Comparison of ENCODE assay signal across 10 mouse cellular contexts in genomic region chr4:132757633-132758351, GRCm38 (mm10). TPM values are rescaled to one million over a fixed set of nuclear protein-coding genes. Genes with fewer than 3 reads are reported as not detected.
DNase-seq lines count a peak whose midpoint lies in the region; ATAC-seq lines count a peak whose summit lies in the region.
"Had no signal": no experiment of that assay in that cellular context is flagged by ENCODE, and none has a peak within 500 bp of the region (broad histone marks: within the 10 kb centered on the region; RNA-seq: fewer than 3 reads in every experiment).

No protein-coding gene starts in this region.

- H3K9me3 ChIP-seq in heart, embryonic 14.5 days (ENCODE audit: control insufficient read depth, low read length): no peaks in the 10 kb centered on the region
- H3K9me3 ChIP-seq in liver, embryonic 15.5 days (replicated peaks): no peaks in the 10 kb centered on the region
- no peaks in the 10 kb centered on the region for H3K9me3 ChIP-seq in liver, embryonic 12.5 days (replicated peaks)
- H3K9me3 ChIP-seq in midbrain, embryonic 16.5 days (replicated peaks; ENCODE audit: control insufficient read depth, low read length, poor library complexity, severe bottlenecking): no peaks in the 10 kb centered on the region
- H3K9me3 ChIP-seq: heart, embryonic 10.5 days; limb, embryonic 12.5 days had no signal

- ATAC-seq in heart, embryonic 14.5 days (ENCODE audit: insufficient number of reproducible peaks, insufficient read depth, low FRiP score, low read depth): no peak
- ATAC-seq in liver, embryonic 15.5 days (ENCODE audit: insufficient read depth): no peak
- no peak for ATAC-seq in liver, embryonic 12.5 days
- ATAC-seq in midbrain, embryonic 16.5 days: no peak

- peaks cover 9% of the 10 kb centered on the region; the same call in 1 of the 2 replicates for H3K27me3 ChIP-seq in heart, embryonic 14.5 days (ENCODE audit: control insufficient read depth, insufficient read depth, low read length)
- peaks cover 54% of the 10 kb centered on the region for H3K27me3 ChIP-seq in liver, embryonic 15.5 days
- peaks cover 49% of the 10 kb centered on the region for H3K27me3 ChIP-seq in liver, embryonic 12.5 days (replicated peaks)
- peaks cover 8% of the 10 kb centered on the region; the same call in 1 of the 2 replicates for H3K27me3 ChIP-seq in midbrain, embryonic 16.5 days (ENCODE audit: control insufficient read depth, insufficient read depth, low read depth, low read length)

- 65% methylated on average over 7 of the region's 7 CpGs for WGBS in heart, embryonic 14.5 days
- WGBS in liver, embryonic 15.5 days (ENCODE audit: insufficient replicate concordance): 61% methylated on average over 7 of the region's 7 CpGs
- WGBS in liver, embryonic 12.5 days (ENCODE audit: insufficient replicate concordance): 69% methylated on average over 7 of the region's 7 CpGs
- 84% methylated on average over 7 of the region's 7 CpGs for WGBS in midbrain, embryonic 16.5 days

- H3K36me3 ChIP-seq in heart, embryonic 14.5 days (ENCODE audit: control insufficient read depth, insufficient read depth, low read length): no peaks in the 10 kb centered on the region
- H3K36me3 ChIP-seq in liver, embryonic 15.5 days (replicated peaks): no peaks in the 10 kb centered on the region
- H3K36me3 ChIP-seq in liver, embryonic 12.5 days: no peaks in the 10 kb centered on the region
- H3K36me3 ChIP-seq in midbrain, embryonic 16.5 days (ENCODE audit: control insufficient read depth, insufficient read depth, low read length): no peaks in the 10 kb centered on the region
- H3K36me3 ChIP-seq: heart, embryonic 10.5 days; limb, embryonic 12.5 days had no signal

- peak overlapping the region; percentile 98 for H3K4me2 ChIP-seq in heart, embryonic 14.5 days (ENCODE audit: low read length)
- H3K4me2 ChIP-seq in liver, embryonic 15.5 days: 0 out of 2 replicates have a peak overlapping the region, but pooled peaks have one; percentile 62
- no peak overlapping the region for H3K4me2 ChIP-seq in liver, embryonic 12.5 days
- peak overlapping the region; percentile 92; the same call in 1 of the 2 replicates for H3K4me2 ChIP-seq in midbrain, embryonic 16.5 days (ENCODE audit: low read length)

- H3K27ac ChIP-seq in heart, embryonic 14.5 days (replicated peaks in 1 of 2; ENCODE audit: control insufficient read depth in 1 of 2, insufficient read depth in 1 of 2, low read depth in 2 of 2, low read length in 2 of 2): no peak overlapping the region
- no peak overlapping the region for H3K27ac ChIP-seq in liver, embryonic 15.5 days (replicated peaks)
- H3K27ac ChIP-seq in liver, embryonic 12.5 days: no peak overlapping the region
- no peak overlapping the region for H3K27ac ChIP-seq in midbrain, embryonic 16.5 days (ENCODE audit: low read length)
- H3K27ac ChIP-seq: limb, embryonic 12.5 days had no signal

- no peak for DNase-seq in heart, adult 11 months
- peak; percentile 21 for DNase-seq in Muller cell, postnatal 12 days (ENCODE audit: inconsistent ontology term)
- DNase-seq in cerebellum, postnatal 36 days: no peak
- no peak for DNase-seq in adrenal gland, adult (ENCODE audit: inconsistent age in 2 of 2, low spot score in 1 of 2)

- H3K4me3 ChIP-seq in heart, embryonic 14.5 days (ENCODE audit: control insufficient read depth in 1 of 2, insufficient read depth in 1 of 2, low read depth in 1 of 2, low read length in 2 of 2): no peak overlapping the region
- no peak overlapping the region for H3K4me3 ChIP-seq in liver, embryonic 15.5 days (replicated peaks)
- H3K4me3 ChIP-seq in liver, embryonic 12.5 days: no peak overlapping the region
- H3K4me3 ChIP-seq in midbrain, embryonic 16.5 days (ENCODE audit: low read depth, low read length): no peak overlapping the region

- peaks cover 0 to 4% of the 10 kb centered on the region in 2 experiments; a peak in 2 of 4 replicates for H3K4me1 ChIP-seq in heart, embryonic 14.5 days (ENCODE audit: control insufficient read depth in 2 of 2, insufficient read depth in 2 of 2, low read length in 2 of 2)
- H3K4me1 ChIP-seq in liver, embryonic 15.5 days (replicated peaks): peaks cover 15% of the 10 kb centered on the region
- H3K4me1 ChIP-seq in liver, embryonic 12.5 days: 0 out of 2 replicates have a peak, but pooled peaks cover 14% of the 10 kb centered on the region
- peaks cover 7% of the 10 kb centered on the region; the same call in 1 of the 2 replicates for H3K4me1 ChIP-seq in midbrain, embryonic 16.5 days (ENCODE audit: control insufficient read depth, insufficient read depth, low read length)
- H3K4me1 ChIP-seq: limb, embryonic 12.5 days had no signal

- H3K9ac ChIP-seq in heart, embryonic 14.5 days (ENCODE audit: low read length): no peak overlapping the region
- no peak overlapping the region for H3K9ac ChIP-seq in liver, embryonic 15.5 days
- H3K9ac ChIP-seq in liver, embryonic 12.5 days: no peak overlapping the region
- no peak overlapping the region for H3K9ac ChIP-seq in midbrain, embryonic 16.5 days (ENCODE audit: low read depth, low read length)

RNA-seq across cellular contexts. Expression of gene Smpdl3b, which starts 0.7 kb away (rescaled TPM):
- 4.4 TPM in 2 replicates for polyA plus RNA-seq in heart, embryonic 14.5 days (2014; fragmentation: Nextera tagmentation; extraction: Ambion mirVana)
- 1.0 and 1.1 TPM in 2 replicates for polyA plus RNA-seq in liver, embryonic 15.5 days (2015; fragmentation: Nextera tagmentation; extraction: Ambion mirVana)
- 1.9 and 2.0 TPM in 2 replicates for polyA plus RNA-seq in liver, embryonic 12.5 days (2016; fragmentation: Nextera tagmentation; extraction: Ambion mirVana)
- polyA plus RNA-seq in midbrain, embryonic 16.5 days (2015; fragmentation: Nextera tagmentation; extraction: Ambion mirVana): 0.53 and 0.62 TPM in 2 replicates

RNA-seq across cellular contexts. Expression of gene Rpa2, which starts 10.3 kb away (rescaled TPM):
- 74.3 and 78.8 TPM in 2 replicates for polyA plus RNA-seq in heart, embryonic 14.5 days (2014; fragmentation: Nextera tagmentation; extraction: Ambion mirVana)
- 78.2 and 81.3 TPM in 2 replicates for polyA plus RNA-seq in liver, embryonic 15.5 days (2015; fragmentation: Nextera tagmentation; extraction: Ambion mirVana)
- 123 and 128 TPM in 2 replicates for polyA plus RNA-seq in liver, embryonic 12.5 days (2016; fragmentation: Nextera tagmentation; extraction: Ambion mirVana)
- polyA plus RNA-seq in midbrain, embryonic 16.5 days (2015; fragmentation: Nextera tagmentation; extraction: Ambion mirVana): 31.6 and 31.7 TPM in 2 replicates

RNA-seq across cellular contexts. Expression of gene Xkr8, which starts 25.4 kb away (rescaled TPM):
- 4.7 and 4.9 TPM in 2 replicates for polyA plus RNA-seq in heart, embryonic 14.5 days (2014; fragmentation: Nextera tagmentation; extraction: Ambion mirVana)
- polyA plus RNA-seq in liver, embryonic 15.5 days (2015; fragmentation: Nextera tagmentation; extraction: Ambion mirVana): 2.9 and 3.0 TPM in 2 replicates
- 3.6 and 4.0 TPM in 2 replicates for polyA plus RNA-seq in liver, embryonic 12.5 days (2016; fragmentation: Nextera tagmentation; extraction: Ambion mirVana)
- 4.8 and 7.1 TPM in 2 replicates for polyA plus RNA-seq in midbrain, embryonic 16.5 days (2015; fragmentation: Nextera tagmentation; extraction: Ambion mirVana)

RNA-seq across cellular contexts. Expression of gene Themis2, which starts 38.4 kb away (rescaled TPM):
- polyA plus RNA-seq in heart, embryonic 14.5 days (2014; fragmentation: Nextera tagmentation; extraction: Ambion mirVana): 1.2 and 1.7 TPM in 2 replicates
- 2.8 and 3.4 TPM in 2 replicates for polyA plus RNA-seq in liver, embryonic 15.5 days (2015; fragmentation: Nextera tagmentation; extraction: Ambion mirVana)
- 2.1 and 2.3 TPM in 2 replicates for polyA plus RNA-seq in liver, embryonic 12.5 days (2016; fragmentation: Nextera tagmentation; extraction: Ambion mirVana)
- polyA plus RNA-seq in midbrain, embryonic 16.5 days (2015; fragmentation: Nextera tagmentation; extraction: Ambion mirVana): 0.15 and 0.38 TPM in 2 replicates
